Mouse (Mus musculus) small intestine, adult 2 months (tissue): ENCODE results near the gene Pou3f1. TPM values are rescaled to one million over a fixed set of nuclear protein-coding genes. Genes with fewer than 3 reads are reported as not detected.
"Not testable (repeated sequence)": the region's sequence is repeated elsewhere in the genome, so short reads cannot be mapped to it uniquely, and the experiment has no call there.

Source experiments
- H3K27ac ChIP-seq: fragments of 200-500 bp; 2 replicates; pipeline ENCODE4 v1.5.1; 2012; ENCODE audit warnings: low read depth, low read length, control low read depth, inconsistent platforms; ENCODE audit not compliant: insufficient read depth
- H3K27me3 ChIP-seq: fragments of 200-500 bp; 2 replicates; pipeline ENCODE4 v1.6.1; 2012; ENCODE audit warnings: mild to moderate bottlenecking, moderate library complexity, low read length, inconsistent platforms; ENCODE audit not compliant: control insufficient read depth, insufficient read depth
- H3K36me3 ChIP-seq: fragments of 200-500 bp; 2 replicates; pipeline ENCODE4 v1.6.1; 2012; ENCODE audit warnings: mild to moderate bottlenecking, low read length, control low read depth, inconsistent platforms; ENCODE audit not compliant: control insufficient read depth, insufficient read depth
- H3K4me1 ChIP-seq: fragments of 200-500 bp; 2 replicates; pipeline ENCODE4 v1.6.1; 2012; ENCODE audit warnings: low read length, inconsistent platforms, mixed read lengths; ENCODE audit not compliant: control insufficient read depth, insufficient read depth, insufficient read length
- H3K4me3 ChIP-seq: fragments of 200-500 bp; 2 replicates; pipeline ENCODE4 v1.5.1; 2012; ENCODE audit warnings: low read depth, mild to moderate bottlenecking, control low read depth, inconsistent platforms, low read length, moderate library complexity
- CTCF ChIP-seq: fragments of 200-500 bp; IDR thresholded peaks from 2 replicates; pipeline ENCODE4 v1.5.1; 2012; ENCODE audit warnings: low read depth, mild to moderate bottlenecking, control low read depth, inconsistent platforms, low read length, moderate library complexity, mixed read lengths; ENCODE audit not compliant: insufficient replicate concordance, insufficient read length; ENCODE audit errors: extremely low read depth
- POLR2A ChIP-seq: fragments of 200-500 bp; IDR thresholded peaks from 2 replicates; pipeline ENCODE4 v1.6.1; 2012; ENCODE audit warnings: low read depth, mild to moderate bottlenecking, control low read depth, inconsistent platforms, low read length, moderate library complexity
- WGBS: fragments of 180-500 bp; shearing (Covaris S2); methylation state at CpG from one replicate; pipeline ENCODE4 v1.1.7; 2018; 5-methylcytosine and 5-hydroxymethylcytosine counted together
- polyA plus RNA-seq: library from polyadenylated mRNA; depleted of rRNA; stranded (reverse); fragments of >200 nt; gene quantifications from 2 replicates; pipeline ENCODE4 v1.2.3, GENCODE M21; 2012; rRNA removed

Gene Pou3f1
- polyA plus RNA-seq, 1 experiment: 0.09 TPM

DNA sequence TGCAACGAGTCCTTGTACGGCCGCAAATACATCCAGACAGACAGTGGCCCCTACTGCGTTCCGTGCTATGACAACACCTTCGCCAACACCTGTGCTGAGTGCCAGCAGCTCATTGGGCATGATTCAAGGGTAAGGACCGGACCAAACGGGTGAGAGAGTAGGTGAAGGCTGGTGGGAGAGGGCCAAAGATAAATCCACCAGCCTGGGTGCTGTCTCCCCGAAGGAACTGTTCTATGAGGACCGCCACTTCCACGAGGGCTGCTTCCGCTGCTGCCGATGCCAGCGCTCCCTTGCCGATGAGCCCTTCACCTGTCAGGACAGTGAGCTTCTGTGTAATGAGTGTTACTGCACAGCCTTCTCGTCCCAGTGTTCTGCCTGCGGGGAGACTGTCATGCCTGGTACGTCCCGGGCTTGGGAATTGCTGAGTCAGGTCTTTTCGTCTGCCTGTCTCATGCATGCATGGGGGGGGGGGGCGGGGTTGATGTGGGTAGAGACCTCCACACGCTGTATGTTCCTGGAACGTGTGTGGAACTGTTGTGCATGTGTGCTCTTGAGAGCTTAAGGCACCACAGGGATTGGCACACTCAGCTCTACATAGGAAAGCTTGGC lies 49.2 kb downstream of the Pou3f1 start:
- no peak for TF ChIP-seq POLR2A
- TF ChIP-seq CTCF: no peak
- H3K27ac ChIP-seq: no peak overlapping the region
- H3K36me3 ChIP-seq: no peaks in the 10 kb centered on the region
- no peaks in the 10 kb centered on the region for H3K27me3 ChIP-seq
- H3K4me3 ChIP-seq: no peak overlapping the region
- 89% methylated on average over 23 of the region's 23 CpGs for WGBS
- H3K4me1 ChIP-seq: peaks cover 28% of the 10 kb centered on the region

- not testable (repeated sequence) for H3K27ac ChIP-seq, H3K4me3 ChIP-seq, H3K27me3 ChIP-seq, H3K36me3 ChIP-seq
- H3K4me1 ChIP-seq: peaks cover 28% of the 10 kb centered on the region
- WGBS: 90% methylated on average over 25 of the region's 25 CpGs
These were observed 51.0 kb downstream of the Pou3f1 start for GRCm38 (mm10) chr4:124707381-124708199.

- Histone ChIP-seq H3K4me1 (peaks cover 28% of the 10 kb centered on the region), H3K27ac (peak overlapping the region; percentile 88), H3K4me3 (peak overlapping the region; percentile 72)
- H3K36me3 ChIP-seq, H3K27me3 ChIP-seq: not testable (repeated sequence)
- 18% methylated on average over 1 of the region's 1 CpGs for WGBS
These were observed 51.6 kb downstream of the Pou3f1 start for GRCm38 (mm10) chr4:124708200-124708517.

GRCm38 (mm10) chr4:124708518-124709477 lies 52.2 kb downstream of the Pou3f1 start:
- H3K4me3 ChIP-seq: peak overlapping the region; percentile 72
- H3K36me3 ChIP-seq: no peaks in the 10 kb centered on the region
- H3K27ac ChIP-seq: peak overlapping the region; percentile 88
- peaks cover 22% of the 10 kb centered on the region for H3K4me1 ChIP-seq
- H3K27me3 ChIP-seq: no peaks in the 10 kb centered on the region
- under 1% methylated on average over 41 of the region's 41 CpGs for WGBS
- TF ChIP-seq POLR2A: peak; percentile 77; the same call in 1 of the 2 replicates
- TF ChIP-seq CTCF: 0 out of 2 replicates have a peak, but pooled peaks have one; percentile 12

GRCm38 (mm10) chr4:124709961-124710446 lies 53.4 kb downstream of the Pou3f1 start:
- Histone ChIP-seq H3K27ac (peak overlapping the region; percentile 74), H3K27me3 (no peaks in the 10 kb centered on the region), H3K4me3 (peak overlapping the region; percentile 40), H3K4me1 (peaks cover 13% of the 10 kb centered on the region), H3K36me3 (no peaks in the 10 kb centered on the region)
- WGBS: 3% methylated on average over 18 of the region's 18 CpGs
- TF ChIP-seq POLR2A: no peak
- TF ChIP-seq CTCF: no peak

Other genes starting within 250 kb of the Pou3f1 start
- gene 3100002H09Rik, start 46.0 kb upstream of the Pou3f1 start, polyA plus RNA-seq: not detected in 2 replicates
- 0.57 and 0.85 TPM in 2 replicates for gene Utp11, start 36.8 kb downstream of the Pou3f1 start, polyA plus RNA-seq
- gene Fhl3, start 43.9 kb downstream of the Pou3f1 start, polyA plus RNA-seq: 6.8 and 9.2 TPM in 2 replicates
- gene Sf3a3, start 58.0 kb downstream of the Pou3f1 start, polyA plus RNA-seq: 3.3 and 7.2 TPM in 2 replicates
- 21.8 and 26.7 TPM in 2 replicates for gene Inpp5b, start 85.0 kb downstream of the Pou3f1 start, polyA plus RNA-seq
- 2.8 and 12.4 TPM in 2 replicates for gene Mtf1, start 145.3 kb downstream of the Pou3f1 start, polyA plus RNA-seq
- gene Yrdc, start 193.9 kb downstream of the Pou3f1 start, polyA plus RNA-seq: 22.4 and 24.3 TPM in 2 replicates
- 29.9 and 31.4 TPM in 2 replicates for gene 1110065P20Rik, start 194.4 kb downstream of the Pou3f1 start, polyA plus RNA-seq
- 0.25 and 0.33 TPM in 2 replicates for gene Maneal, start 205.4 kb downstream of the Pou3f1 start, polyA plus RNA-seq
- not detected in 2 replicates for gene Epha10, start 224.1 kb downstream of the Pou3f1 start, polyA plus RNA-seq